32 mouse cellular contexts compared by ENCODE assay signal in genomic region chr5:20007246-20007645, GRCm38 (mm10).
"Had no signal": no experiment of that assay in that cellular context is flagged by ENCODE, and none has a peak within 500 bp of the region (broad histone marks: within the 10 kb centered on the region; RNA-seq: fewer than 3 reads in every experiment).

No protein-coding gene starts in this region.

- H3K27ac ChIP-seq: heart, adult 2 months; heart, embryonic 10.5 days; heart, embryonic 13.5 days; heart, embryonic 15.5 days; hindbrain, embryonic 10.5 days; hindbrain, embryonic 12.5 days; hindbrain, embryonic 13.5 days; hindbrain, embryonic 14.5 days; hindbrain, embryonic 15.5 days; hindbrain, postnatal 0 days; intestine, embryonic 15.5 days; kidney, embryonic 15.5 days; kidney, postnatal 0 days had no signal

- ATAC-seq: hindbrain, embryonic 16.5 days; hindbrain, postnatal 0 days; inflammation-experienced regulatory T-cells, adult 6 months; intestine, embryonic 15.5 days; intestine, embryonic 16.5 days; intestine, postnatal 0 days had no signal

- H3K27me3 ChIP-seq: heart, embryonic 12.5 days; heart, embryonic 13.5 days; heart, embryonic 15.5 days; hindbrain, embryonic 12.5 days; hindbrain, embryonic 13.5 days; hindbrain, embryonic 15.5 days; intestine, embryonic 15.5 days; kidney, embryonic 15.5 days had no signal

- H3K4me3 ChIP-seq: heart, adult 2 months; heart, embryonic 10.5 days; heart, embryonic 12.5 days; heart, embryonic 13.5 days; heart, embryonic 15.5 days; hindbrain, embryonic 10.5 days; hindbrain, embryonic 12.5 days; hindbrain, embryonic 13.5 days; hindbrain, embryonic 15.5 days; intestine, embryonic 15.5 days; kidney, embryonic 15.5 days had no signal

- H3K9ac ChIP-seq: heart, embryonic 12.5 days; heart, embryonic 13.5 days; heart, embryonic 15.5 days; hindbrain, embryonic 12.5 days; hindbrain, embryonic 13.5 days; hindbrain, embryonic 14.5 days; hindbrain, embryonic 15.5 days; intestine, embryonic 15.5 days; kidney, embryonic 15.5 days had no signal

- H3K9me3 ChIP-seq: heart, embryonic 10.5 days; heart, embryonic 12.5 days; heart, embryonic 13.5 days; heart, embryonic 15.5 days; hindbrain, embryonic 10.5 days; hindbrain, embryonic 12.5 days; hindbrain, embryonic 13.5 days; hindbrain, embryonic 15.5 days; intestine, embryonic 15.5 days; kidney, embryonic 15.5 days had no signal

- H3K36me3 ChIP-seq: heart, embryonic 10.5 days; heart, embryonic 12.5 days; heart, embryonic 13.5 days; heart, embryonic 15.5 days; hindbrain, embryonic 10.5 days; hindbrain, embryonic 12.5 days; hindbrain, embryonic 15.5 days; intestine, embryonic 15.5 days; kidney, embryonic 15.5 days had no signal

- H3K4me2 ChIP-seq: heart, embryonic 11.5 days; heart, embryonic 12.5 days; heart, embryonic 13.5 days; heart, embryonic 15.5 days; hindbrain, embryonic 12.5 days; hindbrain, embryonic 13.5 days; hindbrain, embryonic 14.5 days; hindbrain, embryonic 15.5 days; intestine, embryonic 15.5 days; kidney, embryonic 15.5 days had no signal

- DNase-seq: heart, adult 2 months; heart, postnatal 10 days; heart, postnatal 14 days; heart, postnatal 4 days; kidney, adult 11 months; kidney, adult 18-20 months; kidney, adult 2 months; kidney, adult 8-10 months; kidney, adult 9 months; kidney, postnatal 10 days; kidney, postnatal 14 days; kidney, postnatal 25 days; kidney, postnatal 36 days; kidney, postnatal 4 days had no signal

- H3K4me1 ChIP-seq: heart, embryonic 10.5 days; heart, embryonic 12.5 days; heart, embryonic 13.5 days; heart, embryonic 15.5 days; hindbrain, embryonic 10.5 days; hindbrain, embryonic 12.5 days; hindbrain, embryonic 13.5 days; hindbrain, embryonic 15.5 days; intestine, embryonic 15.5 days; kidney, embryonic 15.5 days had no signal
